Mouse (Mus musculus) intestine, embryonic 16.5 days (tissue): ENCODE results near the gene Mgl2. TPM values are rescaled to one million over a fixed set of nuclear protein-coding genes. Genes with fewer than 3 reads are reported as not detected.
"Not testable (repeated sequence)": the region's sequence is repeated elsewhere in the genome, so short reads cannot be mapped to it uniquely, and the experiment has no call there.

Source experiments
- ATAC-seq: fragments of 200-750 bp; cut with Nextera tagmentation; 2 replicates; pipeline ENCODE4 v1.8.0; 2017; ENCODE audit warnings: moderate TSS enrichment, moderate library complexity
- H3K27ac ChIP-seq: fragments of 300-500 bp; sonication (generic); 2 replicates; pipeline ENCODE4 v1.5.1; 2014; ENCODE audit warnings: mild to moderate bottlenecking, low read length
- H3K27me3 ChIP-seq: fragments of 300-500 bp; sonication (generic); replicated peaks from 2 replicates; pipeline ENCODE4 v1.6.1; 2014; ENCODE audit warnings: low read length, control low read depth, mixed read lengths; ENCODE audit not compliant: control insufficient read depth, insufficient read depth
- H3K36me3 ChIP-seq: fragments of 300-500 bp; sonication (generic); 2 replicates; pipeline ENCODE4 v1.6.1; 2014; ENCODE audit warnings: low read length, control low read depth; ENCODE audit not compliant: control insufficient read depth, insufficient read depth
- H3K4me1 ChIP-seq: fragments of 300-500 bp; sonication (generic); 2 replicates; pipeline ENCODE4 v1.6.1; 2014; ENCODE audit warnings: low read length, control low read depth, mixed read lengths; ENCODE audit not compliant: control insufficient read depth, insufficient read depth
- H3K4me2 ChIP-seq: fragments of 300-500 bp; sonication (generic); 2 replicates; pipeline ENCODE4 v1.6.1; 2014; ENCODE audit warnings: low read depth, low read length, control low read depth
- H3K4me3 ChIP-seq: fragments of 300-500 bp; sonication (generic); 2 replicates; pipeline ENCODE4 v1.5.1; 2014; ENCODE audit warnings: mild to moderate bottlenecking, low read length
- H3K9ac ChIP-seq: fragments of 300-500 bp; sonication (generic); 2 replicates; pipeline ENCODE4 v1.6.1; 2014; ENCODE audit warnings: low read depth, low read length
- H3K9me3 ChIP-seq: fragments of 300-500 bp; sonication (generic); 2 replicates; pipeline ENCODE4 v1.6.1; 2016; ENCODE audit warnings: low read length, control low read depth; ENCODE audit not compliant: control insufficient read depth
- WGBS: fragments of 180-500 bp; shearing (Covaris S2); extraction: QIAGEN DNeasy Blood & Tissue Kit; methylation state at CpG from one replicate; pipeline ENCODE4 v1.1.7; 2014; 5-methylcytosine and 5-hydroxymethylcytosine counted together
- polyA plus RNA-seq: library from polyadenylated mRNA; unstranded; fragments of >200 nt; fragmentation: Nextera tagmentation; extraction: Ambion mirVana; gene quantifications from 2 replicates; pipeline ENCODE4 v1.2.1, GENCODE M21; 2015

The Mgl2 gene
- polyA plus RNA-seq, 1 experiment from 2014 or later = 0.56 TPM

DNA sequence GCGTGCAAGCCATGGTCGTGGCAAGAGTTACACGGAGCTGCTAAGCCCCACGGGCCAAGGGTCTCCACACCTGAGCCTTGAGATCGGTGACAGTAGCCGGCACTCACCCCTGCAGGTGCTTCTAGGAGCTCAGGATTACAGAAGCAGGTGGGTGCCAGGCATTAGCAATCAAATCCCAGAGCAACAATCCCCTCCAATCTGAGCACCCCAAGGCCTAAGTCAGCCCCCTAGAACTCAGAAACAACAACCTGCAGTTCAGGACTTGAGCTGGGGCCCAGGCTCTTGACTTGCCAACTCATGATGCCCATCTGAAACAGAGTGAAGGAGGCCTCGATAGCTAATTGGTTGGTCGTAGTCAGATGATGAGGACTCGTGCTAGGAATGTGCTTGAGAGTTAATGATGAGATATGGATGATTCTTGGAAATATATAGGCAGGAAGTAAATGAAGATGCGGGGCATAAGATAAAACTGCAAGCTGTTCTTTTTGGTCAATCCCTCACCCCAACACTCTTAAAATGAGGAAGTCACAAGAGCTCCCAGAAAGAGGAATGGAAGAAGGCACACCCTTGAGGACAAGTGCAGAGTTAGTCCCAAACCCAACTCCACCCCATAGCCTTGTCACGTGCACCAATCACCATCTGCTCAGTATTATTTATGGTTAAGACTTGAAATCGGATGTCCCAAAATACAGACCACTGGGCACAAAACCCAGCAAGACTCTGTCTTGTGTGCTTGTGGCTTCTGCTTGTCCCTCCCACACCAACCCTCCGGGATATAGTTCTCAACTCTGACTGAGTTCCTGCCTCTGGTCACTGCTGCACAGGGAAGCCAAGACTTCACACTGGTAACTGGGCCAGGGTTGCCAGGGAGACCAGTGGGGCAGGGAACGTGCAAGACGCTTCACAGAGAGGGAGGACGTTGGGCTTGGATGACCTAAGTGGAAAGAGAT is 36.1 kb downstream of the Mgl2 start:
- Histone ChIP-seq H3K9ac (no peak overlapping the region), H3K27me3 (no peaks in the 10 kb centered on the region), H3K4me1 (no peaks in the 10 kb centered on the region), H3K27ac (no peak overlapping the region), H3K4me2 (no peak overlapping the region), H3K36me3 (no peaks in the 10 kb centered on the region), H3K9me3 (no peaks in the 10 kb centered on the region), H3K4me3 (no peak overlapping the region)
- ATAC-seq = no peak
- WGBS = 73% methylated on average over 16 of the region's 16 CpGs

DNA sequence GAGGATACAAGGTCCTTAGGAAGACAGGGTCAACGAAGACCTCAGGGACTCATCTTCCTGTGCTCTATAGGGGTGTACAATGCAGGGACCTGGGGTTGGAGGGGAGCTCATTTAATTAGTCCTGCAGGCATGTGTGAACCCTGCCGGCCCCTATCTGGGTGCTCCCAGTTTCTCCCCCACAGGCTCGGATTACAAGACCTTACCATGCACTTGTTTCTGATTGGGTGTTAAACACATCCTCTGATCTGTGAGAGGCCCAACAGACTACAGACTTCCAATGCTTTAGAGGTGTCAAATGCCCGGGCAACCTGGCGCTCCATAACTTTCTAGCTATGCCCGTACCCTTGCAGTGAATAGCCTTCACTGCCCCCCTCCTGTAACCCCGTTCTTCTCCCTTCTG is 38.0 kb downstream of the Mgl2 start:
- no peak for ATAC-seq
- no peak overlapping the region for H3K27ac ChIP-seq
- H3K9me3 ChIP-seq = no peaks in the 10 kb centered on the region
- no peaks in the 10 kb centered on the region for H3K27me3 ChIP-seq
- H3K4me2 ChIP-seq = no peak overlapping the region
- WGBS = 54% methylated on average over 7 of the region's 7 CpGs
- H3K4me3 ChIP-seq = no peak overlapping the region
- H3K9ac ChIP-seq = no peak overlapping the region
- no peaks in the 10 kb centered on the region for H3K36me3 ChIP-seq
- H3K4me1 ChIP-seq = no peaks in the 10 kb centered on the region

DNA sequence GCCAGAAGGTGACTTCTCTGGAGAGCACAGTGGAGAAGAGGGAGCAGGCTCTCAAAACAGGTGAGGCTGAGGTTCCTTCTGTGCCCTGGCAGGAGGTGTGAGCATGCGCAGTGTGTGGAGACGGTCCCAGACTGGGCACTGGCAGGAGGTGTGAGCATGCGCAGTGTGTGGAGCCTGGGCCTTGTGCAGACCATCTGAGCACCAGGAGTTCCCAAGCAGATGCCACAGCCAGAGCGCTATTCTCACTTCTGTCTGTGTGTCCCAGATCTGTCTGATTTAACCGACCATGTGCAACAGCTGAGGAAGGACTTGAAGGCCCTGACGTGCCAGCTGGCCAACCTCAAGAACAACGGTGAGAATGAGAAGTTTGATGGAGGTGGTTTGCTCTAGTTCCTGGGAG is 39.3 kb downstream of the Mgl2 start:
- not testable (repeated sequence) for H3K27ac ChIP-seq, H3K4me1 ChIP-seq, H3K9me3 ChIP-seq, ATAC-seq, H3K9ac ChIP-seq, H3K36me3 ChIP-seq, H3K4me3 ChIP-seq, H3K27me3 ChIP-seq, H3K4me2 ChIP-seq
- WGBS = 90% methylated on average over 7 of the region's 7 CpGs

DNA sequence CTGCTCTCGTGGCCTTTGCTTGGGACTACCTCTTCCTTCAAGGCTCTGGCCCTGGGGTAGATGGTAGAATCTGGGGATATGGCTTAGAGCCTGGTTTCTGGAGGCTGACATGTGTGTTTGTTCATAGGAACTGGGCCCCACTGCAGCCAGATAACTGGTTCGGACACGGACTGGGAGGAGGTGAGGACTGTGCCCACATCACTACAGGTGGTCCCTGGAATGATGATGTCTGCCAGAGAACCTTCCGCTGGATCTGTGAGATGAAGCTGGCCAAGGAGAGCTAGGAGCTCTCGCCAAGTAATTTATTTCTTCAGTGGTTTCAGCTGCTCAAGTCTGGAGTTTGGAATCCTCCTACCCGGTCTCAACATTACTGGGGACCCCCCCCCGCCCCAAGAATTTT is 40.2 kb downstream of the Mgl2 start:
- no peak overlapping the region for H3K4me2 ChIP-seq
- no peak overlapping the region for H3K4me3 ChIP-seq
- H3K36me3 ChIP-seq = no peaks in the 10 kb centered on the region
- H3K27ac ChIP-seq = no peak overlapping the region
- H3K9me3 ChIP-seq = no peaks in the 10 kb centered on the region
- whole genome bisulfite sequencing = 78% methylated on average over 7 of the region's 7 CpGs
- no peak for ATAC-seq
- no peaks in the 10 kb centered on the region for H3K4me1 ChIP-seq
- H3K27me3 ChIP-seq = no peaks in the 10 kb centered on the region
- no peak overlapping the region for H3K9ac ChIP-seq

DNA sequence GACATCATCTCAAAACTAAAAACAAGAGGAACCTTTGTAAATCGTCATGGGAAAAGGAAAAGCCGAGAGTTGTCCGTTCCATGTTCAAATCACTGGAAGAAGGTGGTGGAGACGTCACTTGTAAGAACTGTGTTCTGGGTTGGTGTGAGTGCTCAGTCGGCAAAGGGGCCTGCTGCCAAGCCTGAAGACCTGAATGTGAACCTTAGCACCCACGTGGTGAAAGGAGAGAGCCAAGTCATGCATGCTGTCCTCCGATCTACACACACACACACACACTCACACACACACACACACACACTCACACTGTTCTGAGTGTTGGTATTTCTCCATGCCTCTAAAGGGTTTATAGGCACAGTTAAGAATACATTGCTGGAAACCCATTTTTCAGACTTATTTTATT is 41.1 kb downstream of the Mgl2 start:
- no peaks in the 10 kb centered on the region for H3K27me3 ChIP-seq

DNA sequence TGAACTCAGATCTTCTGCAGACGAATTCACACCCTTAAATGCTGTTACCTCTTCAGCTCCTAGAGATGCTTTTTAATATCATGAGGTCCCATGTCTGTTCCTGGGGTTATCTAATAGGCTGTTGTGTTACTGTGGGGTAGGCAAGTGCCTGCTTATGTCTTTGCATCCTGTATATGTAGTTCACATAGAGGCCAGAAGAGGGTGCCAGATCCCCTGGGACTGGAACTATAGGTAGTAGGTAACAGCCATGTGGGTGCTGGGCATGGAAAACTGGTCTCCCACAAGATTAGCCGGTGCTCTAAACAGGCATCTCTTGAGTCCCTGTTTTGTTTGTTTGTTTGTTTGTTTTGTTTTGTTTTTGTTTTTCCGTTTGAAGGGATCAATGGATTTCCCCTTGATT is 41.7 kb downstream of the Mgl2 start:
- no peaks in the 10 kb centered on the region for H3K36me3 ChIP-seq
- H3K9ac ChIP-seq = no peak overlapping the region
- no peaks in the 10 kb centered on the region for H3K9me3 ChIP-seq
- no peaks in the 10 kb centered on the region for H3K27me3 ChIP-seq
- ATAC-seq = no peak
- 47% methylated on average over 3 of the region's 3 CpGs for WGBS
- H3K27ac ChIP-seq = no peak overlapping the region
- no peak overlapping the region for H3K4me2 ChIP-seq
- no peaks in the 10 kb centered on the region for H3K4me1 ChIP-seq
- H3K4me3 ChIP-seq = no peak overlapping the region

More for the DNA sequence above, 41.1 kb downstream of the Mgl2 start:
- 78% methylated on average over 7 of the region's 7 CpGs for WGBS
- Histone ChIP-seq H3K4me2 (no peak overlapping the region), H3K27ac (no peak overlapping the region), H3K4me1 (no peaks in the 10 kb centered on the region), H3K4me3 (no peak overlapping the region), H3K9ac (no peak overlapping the region), H3K9me3 (no peaks in the 10 kb centered on the region), H3K36me3 (no peaks in the 10 kb centered on the region)
- ATAC-seq = no peak

DNA sequence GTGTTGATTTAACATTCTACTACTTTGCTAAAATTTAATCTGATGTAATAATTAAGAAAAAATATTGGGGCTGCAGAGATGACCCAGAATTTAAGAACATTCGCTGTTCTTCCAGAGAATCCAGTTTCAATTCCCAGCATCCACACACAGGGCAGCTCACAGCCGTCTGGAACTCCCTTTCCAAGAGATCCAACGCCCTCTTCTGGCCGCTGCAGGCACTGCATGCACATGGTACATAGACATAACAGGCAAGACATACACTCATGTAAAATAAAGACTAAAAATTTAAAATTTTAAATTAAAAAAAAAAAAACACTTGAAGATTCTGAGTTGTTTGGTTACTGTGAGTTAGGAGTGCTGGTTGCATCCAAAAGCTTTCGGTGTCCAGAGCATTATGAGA is 42.2 kb downstream of the Mgl2 start:
- no peak overlapping the region for H3K4me2 ChIP-seq
- no peak overlapping the region for H3K4me3 ChIP-seq
- H3K4me1 ChIP-seq = no peaks in the 10 kb centered on the region
- H3K27me3 ChIP-seq = no peaks in the 10 kb centered on the region
- H3K9me3 ChIP-seq = no peaks in the 10 kb centered on the region
- ATAC-seq = no peak
- H3K27ac ChIP-seq = no peak overlapping the region
- WGBS = 56% methylated on average over 5 of the region's 5 CpGs
- no peak overlapping the region for H3K9ac ChIP-seq
- no peaks in the 10 kb centered on the region for H3K36me3 ChIP-seq

DNA sequence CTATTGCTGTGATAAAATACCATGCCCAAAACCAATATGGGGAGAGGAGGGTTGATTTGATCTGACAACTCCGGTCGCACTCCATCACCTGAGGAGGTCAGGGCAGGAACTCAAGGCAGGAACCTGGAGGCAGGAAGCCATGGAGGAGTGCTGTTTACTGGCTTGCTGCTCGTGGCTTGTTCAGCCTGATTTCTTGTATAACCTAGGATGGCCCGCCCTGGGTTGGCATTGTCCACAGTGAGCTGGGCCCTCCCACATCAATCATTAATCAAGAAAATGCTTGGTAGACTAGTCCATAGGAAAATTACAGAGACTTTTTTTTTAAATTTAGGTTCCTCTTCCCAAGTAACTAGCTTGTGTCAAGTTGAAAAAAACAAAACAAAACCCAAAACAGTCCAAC is 44.4 kb downstream of the Mgl2 start:
- 81% methylated on average over 4 of the region's 4 CpGs for WGBS
- H3K27me3 ChIP-seq = no peaks in the 10 kb centered on the region
- no peaks in the 10 kb centered on the region for H3K36me3 ChIP-seq
- no peaks in the 10 kb centered on the region for H3K4me1 ChIP-seq
- ATAC-seq = no peak
- no peak overlapping the region for H3K4me2 ChIP-seq
- no peak overlapping the region for H3K27ac ChIP-seq
- no peaks in the 10 kb centered on the region for H3K9me3 ChIP-seq
- no peak overlapping the region for H3K9ac ChIP-seq
- no peak overlapping the region for H3K4me3 ChIP-seq

DNA sequence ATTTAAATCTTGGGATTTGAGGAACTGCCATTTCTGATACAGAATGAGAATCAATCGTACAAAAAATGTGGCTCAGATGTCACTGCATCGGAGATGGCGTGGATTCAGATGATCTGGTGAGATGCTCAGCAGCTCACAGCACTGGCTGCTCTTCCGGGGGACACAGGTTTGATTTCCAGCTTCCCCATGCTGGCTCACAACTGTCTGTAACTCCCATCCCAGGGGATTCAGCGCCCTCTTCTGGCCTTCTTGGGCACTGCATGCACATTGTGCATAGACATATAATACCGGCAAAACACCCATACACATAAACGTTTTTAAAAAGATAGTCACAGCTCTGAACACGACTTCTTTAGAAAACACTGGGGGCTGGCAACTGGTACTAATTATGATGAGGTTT is 47.5 kb downstream of the Mgl2 start:
- H3K9me3 ChIP-seq = no peaks in the 10 kb centered on the region
- no peak overlapping the region for H3K4me3 ChIP-seq
- H3K4me2 ChIP-seq = no peak overlapping the region
- no peak for ATAC-seq
- H3K4me1 ChIP-seq = no peaks in the 10 kb centered on the region
- H3K27ac ChIP-seq = no peak overlapping the region
- H3K9ac ChIP-seq = no peak overlapping the region
- no peaks in the 10 kb centered on the region for H3K27me3 ChIP-seq
- WGBS = 73% methylated on average over 8 of the region's 8 CpGs
- no peaks in the 10 kb centered on the region for H3K36me3 ChIP-seq

DNA sequence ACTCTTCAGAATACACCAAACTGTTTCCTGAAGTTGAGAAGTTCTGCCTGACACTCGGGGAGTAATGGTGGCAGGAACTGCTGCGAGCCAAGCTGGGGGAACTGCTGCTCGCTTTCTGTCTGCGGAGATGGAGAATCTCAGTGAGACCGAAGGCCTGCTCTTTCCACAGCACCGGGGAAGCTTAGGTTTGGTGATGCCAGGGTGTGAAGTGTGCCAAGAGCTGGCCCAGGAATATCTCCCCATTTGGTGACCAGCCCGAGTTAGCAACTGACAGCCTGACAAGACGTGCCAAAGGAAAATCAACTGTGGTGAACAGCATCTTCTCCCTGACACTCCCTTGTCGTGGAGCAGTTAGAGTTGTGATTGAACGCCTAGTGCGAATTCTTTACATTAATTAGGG is 48.2 kb downstream of the Mgl2 start:
- Histone ChIP-seq H3K4me1 (no peaks in the 10 kb centered on the region), H3K27me3 (no peaks in the 10 kb centered on the region), H3K9me3 (no peaks in the 10 kb centered on the region), H3K27ac (no peak overlapping the region), H3K36me3 (no peaks in the 10 kb centered on the region), H3K9ac (no peak overlapping the region), H3K4me3 (no peak overlapping the region), H3K4me2 (no peak overlapping the region)
- 85% methylated on average over 11 of the region's 11 CpGs for WGBS
- no peak for ATAC-seq
